Mouse (Mus musculus) heart, postnatal 4 days (tissue): ENCODE data around the gene Zkscan16. TPM values are rescaled to one million over a fixed set of nuclear protein-coding genes. Genes with fewer than 3 reads are reported as not detected.
A peak's percentile ranks its signal among the peaks of the same experiment; 100 is the strongest.

Experiments
- DNase-seq: peaks from one replicate; pipeline ENCODE4 v3.0.0; 2021
- total RNA-seq, 2 experiments: library from RNA; stranded (reverse); gene quantifications; 2 replicates each; pipeline ENCODE4 v1.2.3; 2021

The Zkscan16 gene
- total RNA-seq, 2 experiments from 2014 or later = 0.21 to 0.25 TPM

DNA sequence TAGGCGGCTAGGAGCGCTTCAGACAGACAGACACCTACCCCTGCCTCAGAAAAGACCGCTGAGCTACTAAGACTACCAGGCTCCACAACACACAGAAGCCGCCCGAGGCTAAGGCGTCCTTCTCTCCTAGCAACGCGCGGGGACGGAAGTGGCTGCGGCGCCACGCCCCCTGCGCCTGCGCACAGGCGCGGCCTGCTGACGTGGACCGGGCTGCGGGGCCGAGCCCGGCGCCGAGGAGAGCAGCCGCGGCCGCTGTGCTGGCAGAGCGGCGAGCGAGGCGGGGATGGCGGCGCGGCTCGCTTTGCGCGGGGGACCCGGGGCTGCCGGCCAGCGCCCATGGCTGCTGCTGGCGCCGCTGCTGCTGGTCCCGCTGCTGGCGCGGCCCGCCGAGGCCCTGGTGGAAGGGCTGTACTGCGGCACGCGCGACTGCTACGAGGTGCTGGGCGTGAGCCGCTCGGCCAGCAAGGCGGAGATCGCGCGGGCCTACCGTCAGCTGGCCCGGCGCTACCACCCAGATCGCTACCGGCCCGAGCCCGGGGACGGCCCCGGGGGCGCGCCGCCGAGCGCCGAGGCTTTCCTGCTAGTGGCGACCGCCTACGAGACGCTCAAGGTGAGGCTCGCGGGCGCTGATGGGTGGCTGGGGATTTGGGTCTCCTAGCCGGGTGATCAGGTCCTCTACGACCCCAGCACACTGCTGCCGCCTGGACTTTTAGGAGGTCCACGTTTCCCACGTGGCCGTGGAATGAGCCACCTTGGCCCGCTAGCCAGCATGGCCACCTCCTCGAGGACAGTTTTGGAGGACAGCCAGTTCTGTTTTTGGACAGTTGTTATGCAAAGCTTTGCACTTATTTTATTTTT, 59.7 kb downstream of the Zkscan16 start, which contains the start of gene Gm20503:
TSS of gene Gm20503 (plus strand) at position 263 of the 858 bp plus-strand sequence.
- peak; percentile 93 for DNase-seq

DNA sequence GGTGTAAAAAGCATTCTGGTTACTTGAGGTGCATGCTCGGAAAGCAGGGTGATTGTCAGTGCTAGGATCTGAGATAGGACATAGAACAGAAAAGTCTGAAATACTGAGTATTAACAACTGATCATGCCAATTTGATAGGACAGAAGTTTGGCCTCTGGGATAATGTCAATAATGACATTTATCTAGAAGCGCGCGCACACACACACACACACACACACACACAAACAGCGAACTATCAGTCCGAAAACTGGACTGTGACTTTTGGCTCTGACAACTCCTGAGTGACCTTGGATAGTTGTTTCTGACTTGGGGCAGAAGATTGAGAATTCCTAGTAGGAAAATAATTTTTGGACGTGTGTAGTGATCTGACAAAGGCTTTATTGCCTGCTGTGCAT, 60.4 kb downstream of the Zkscan16 start:
- DNase-seq = no peak

DNA sequence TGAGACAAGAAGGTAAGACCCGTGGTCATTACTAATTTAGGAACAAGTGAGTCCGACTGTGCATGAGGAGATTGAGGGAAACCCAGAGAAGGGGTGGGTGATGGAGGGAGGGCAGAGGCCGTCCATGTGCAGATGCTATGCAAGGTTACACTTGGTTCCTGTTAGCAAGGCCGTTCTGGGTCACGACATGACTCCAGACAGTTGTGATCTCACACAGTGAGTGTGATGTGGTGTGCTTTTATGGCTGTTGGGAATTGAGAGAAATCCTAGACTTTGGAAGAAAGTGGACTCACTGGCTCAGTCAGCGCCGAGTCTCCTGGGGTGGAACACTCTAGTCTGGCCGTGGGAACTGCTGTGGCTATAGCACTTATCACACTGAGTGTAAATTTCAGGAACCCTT, 62.8 kb downstream of the Zkscan16 start:
- DNase-seq = no peak

DNA sequence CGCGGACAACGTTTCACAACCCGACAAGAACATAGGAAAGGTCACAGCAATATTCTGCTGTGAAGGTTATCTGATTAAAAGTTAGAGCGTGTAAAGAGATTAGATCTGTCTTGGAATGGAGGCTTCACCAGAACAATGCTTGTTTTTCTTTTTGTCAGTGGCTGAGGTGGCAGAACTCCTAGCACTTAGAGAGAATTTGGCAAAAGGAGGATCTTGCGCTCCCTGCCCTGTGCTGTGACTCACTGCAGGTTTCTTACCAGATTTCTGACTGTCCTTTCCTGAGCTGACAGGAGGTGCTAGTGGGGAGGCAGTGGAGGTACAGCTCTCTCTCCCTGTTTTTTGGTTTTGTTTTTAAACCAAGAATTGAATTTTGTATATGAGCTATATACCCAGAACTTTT, 63.6 kb downstream of the Zkscan16 start:
- no peak for DNase-seq

Other genes with a start within 250 kb of the Zkscan16 start
- under 1 TPM; 0.14 to 0.17 TPM for gene Olfr267, start 155.9 kb upstream of the Zkscan16 start, total RNA-seq
- gene Ecpas, start 30.9 kb upstream of the Zkscan16 start, total RNA-seq = 100 to 1,000 TPM; 129 to 131 TPM
- 10 to 100 TPM in 1 of 2 experiments, 1 to 10 TPM in 1; 8.5 to 11.4 TPM for gene Ptgr1, start 43.5 kb downstream of the Zkscan16 start, total RNA-seq
- gene Dnajc25, start 51.4 kb downstream of the Zkscan16 start, total RNA-seq = 10 to 100 TPM; 16.4 to 16.8 TPM
- 1 to 10 TPM; 3.4 to 5.1 TPM for gene Gm20503, start 59.6 kb downstream of the Zkscan16 start, total RNA-seq
- 10 to 100 TPM; 28.8 to 31.8 TPM for gene Gng10, start 91.5 kb downstream of the Zkscan16 start, total RNA-seq
- gene AI481877, start 195.4 kb downstream of the Zkscan16 start, total RNA-seq = not detected
- gene Ugcg, start 245.6 kb downstream of the Zkscan16 start, total RNA-seq = 10 to 100 TPM; 26.8 to 29.2 TPM